Mouse (Mus musculus) liver, embryonic 14.5 days (tissue): ENCODE data around the gene Cdc42ep2.

ENCODE experiments used
- CTCF ChIP-seq: IDR thresholded peaks from 2 replicates; pipeline ENCODE4 v1.5.1; 2016; ENCODE audit warnings: antibody characterized with exemption, low read depth, control low read depth
- EP300 ChIP-seq: IDR thresholded peaks from 2 replicates; pipeline ENCODE4 v1.6.1; 2016; ENCODE audit warnings: antibody characterized with exemption, low read depth

- TF ChIP-seq CTCF: no peak
- no peak for TF ChIP-seq EP300
Observed at GRCm38 (mm10) chr19:5893282-5894001, 31.2 kb downstream of the Cdc42ep2 start.
